Mouse (Mus musculus) right cerebral cortex, postnatal 14 days (tissue): ENCODE data around the gene Exph5.

Experiments used
- DNase-seq: peaks from one replicate; pipeline ENCODE4 v3.0.0; 2022

Exph5 gene

GRCm38 (mm10) chr9:53321683-53322082 lies 20.2 kb downstream of the Exph5 start:
- DNase-seq, result no peak

- no peak for DNase-seq
Measured at GRCm38 (mm10) chr9:53323419-53324251, 22.2 kb downstream of the Exph5 start.

GRCm38 (mm10) chr9:53325363-53326090 lies 24.1 kb downstream of the Exph5 start:
- DNase-seq, result no peak

- no peak for DNase-seq
Measured at GRCm38 (mm10) chr9:53328203-53328602, 26.7 kb downstream of the Exph5 start.

GRCm38 (mm10) chr9:53329301-53330206 lies 28.1 kb downstream of the Exph5 start:
- DNase-seq, result no peak

- DNase-seq, result no peak
Measured at GRCm38 (mm10) chr9:53330247-53330646, 28.8 kb downstream of the Exph5 start.

GRCm38 (mm10) chr9:53333436-53333835 lies 32.0 kb downstream of the Exph5 start:
- DNase-seq, result no peak

GRCm38 (mm10) chr9:53335131-53335530 lies 33.7 kb downstream of the Exph5 start:
- no peak for DNase-seq

- no peak for DNase-seq
Measured at GRCm38 (mm10) chr9:53339603-53340002, 38.1 kb downstream of the Exph5 start.

- DNase-seq, result no peak
Measured at GRCm38 (mm10) chr9:53340328-53340916, 39.0 kb downstream of the Exph5 start.

GRCm38 (mm10) chr9:53340969-53341368 lies 39.5 kb downstream of the Exph5 start:
- no peak for DNase-seq

GRCm38 (mm10) chr9:53341981-53342380 lies 40.5 kb downstream of the Exph5 start:
- no peak for DNase-seq

GRCm38 (mm10) chr9:53344646-53345432 lies 43.4 kb downstream of the Exph5 start:
- no peak for DNase-seq

- DNase-seq, result no peak
Measured at GRCm38 (mm10) chr9:53345728-53346127, 44.3 kb downstream of the Exph5 start.

GRCm38 (mm10) chr9:53346402-53346801 lies 44.9 kb downstream of the Exph5 start:
- DNase-seq, result no peak

GRCm38 (mm10) chr9:53349211-53349610 lies 47.7 kb downstream of the Exph5 start:
- no peak for DNase-seq

- no peak for DNase-seq
Measured at GRCm38 (mm10) chr9:53350331-53350730, 48.9 kb downstream of the Exph5 start.

GRCm38 (mm10) chr9:53351899-53352298 lies 50.4 kb downstream of the Exph5 start:
- DNase-seq, result no peak

- no peak for DNase-seq
Measured at GRCm38 (mm10) chr9:53353161-53353560, 51.7 kb downstream of the Exph5 start.

- DNase-seq, result no peak
Measured at GRCm38 (mm10) chr9:53356219-53357155, 55.0 kb downstream of the Exph5 start.

- DNase-seq, result no peak
Measured at GRCm38 (mm10) chr9:53371339-53371738, 69.9 kb downstream of the Exph5 start.
